Mouse (Mus musculus): ENCODE results near the gene Slc15a1.

Gene Slc15a1

GRCm38 (mm10) chr14:121492328-121492727 lies 12.7 kb downstream of the Slc15a1 start:
- DNase-seq (ENCODE audit: low spot score): no peak

- DNase-seq (ENCODE audit: low spot score): no peak
Measured at GRCm38 (mm10) chr14:121485722-121486121, 19.3 kb downstream of the Slc15a1 start.

- no peak for DNase-seq (ENCODE audit: low spot score)
Measured at GRCm38 (mm10) chr14:121484436-121484835, 20.6 kb downstream of the Slc15a1 start.

GRCm38 (mm10) chr14:121482181-121482580 lies 22.9 kb downstream of the Slc15a1 start:
- DNase-seq (ENCODE audit: low spot score): no peak

- no peak for DNase-seq (ENCODE audit: low spot score)
Measured at GRCm38 (mm10) chr14:121481591-121481990, 23.5 kb downstream of the Slc15a1 start.

GRCm38 (mm10) chr14:121479096-121479495 lies 26.0 kb downstream of the Slc15a1 start:
- no peak for DNase-seq (ENCODE audit: low spot score)

- DNase-seq (ENCODE audit: low spot score): no peak
Measured at GRCm38 (mm10) chr14:121477925-121478693, 26.9 kb downstream of the Slc15a1 start.

- no peak for DNase-seq (ENCODE audit: low spot score)
Measured at GRCm38 (mm10) chr14:121473869-121474268, 31.2 kb downstream of the Slc15a1 start.

- DNase-seq (ENCODE audit: low spot score): no peak
Measured at GRCm38 (mm10) chr14:121471545-121472121, 33.4 kb downstream of the Slc15a1 start.

GRCm38 (mm10) chr14:121469601-121470000 lies 35.5 kb downstream of the Slc15a1 start:
- no peak for DNase-seq (ENCODE audit: low spot score)

- no peak for DNase-seq (ENCODE audit: low spot score)
Measured at GRCm38 (mm10) chr14:121467646-121468045, 37.4 kb downstream of the Slc15a1 start.

- no peak for DNase-seq (ENCODE audit: low spot score)
Measured at GRCm38 (mm10) chr14:121466501-121466900, 38.6 kb downstream of the Slc15a1 start.

- DNase-seq (ENCODE audit: low spot score): no peak
Measured at GRCm38 (mm10) chr14:121464318-121464717, 40.7 kb downstream of the Slc15a1 start.

- no peak for DNase-seq (ENCODE audit: low spot score)
Measured at GRCm38 (mm10) chr14:121462756-121463155, 42.3 kb downstream of the Slc15a1 start.

- no peak for DNase-seq (ENCODE audit: low spot score)
Measured at GRCm38 (mm10) chr14:121460966-121461365, 44.1 kb downstream of the Slc15a1 start.

- no peak for DNase-seq (ENCODE audit: low spot score)
Measured at GRCm38 (mm10) chr14:121458521-121458920, 46.5 kb downstream of the Slc15a1 start.

GRCm38 (mm10) chr14:121457536-121457935 lies 47.5 kb downstream of the Slc15a1 start:
- DNase-seq (ENCODE audit: low spot score): no peak

- no peak for DNase-seq (ENCODE audit: low spot score)
Measured at GRCm38 (mm10) chr14:121456416-121457285, 48.4 kb downstream of the Slc15a1 start.

GRCm38 (mm10) chr14:121455976-121456375 lies 49.1 kb downstream of the Slc15a1 start:
- no peak for DNase-seq (ENCODE audit: low spot score)

GRCm38 (mm10) chr14:121455527-121455926 lies 49.5 kb downstream of the Slc15a1 start:
- no peak for DNase-seq (ENCODE audit: low spot score)

GRCm38 (mm10) chr14:121453130-121453529 lies 51.9 kb downstream of the Slc15a1 start:
- no peak for DNase-seq (ENCODE audit: low spot score)

- DNase-seq (ENCODE audit: low spot score): no peak
Measured at GRCm38 (mm10) chr14:121452227-121452626, 52.8 kb downstream of the Slc15a1 start.

Data from ovary, postnatal 10 days (tissue).